Mouse (Mus musculus): ENCODE results near the gene Olfr453. TPM values are rescaled to one million over a fixed set of nuclear protein-coding genes. Genes with fewer than 3 reads are reported as not detected.
A peak's percentile ranks its signal among the peaks of the same experiment; 100 is the strongest.

The Olfr453 gene
- polyA plus RNA-seq (2015; fragmentation: Nextera tagmentation; extraction: Ambion mirVana), result not detected in 2 replicates

DNA sequence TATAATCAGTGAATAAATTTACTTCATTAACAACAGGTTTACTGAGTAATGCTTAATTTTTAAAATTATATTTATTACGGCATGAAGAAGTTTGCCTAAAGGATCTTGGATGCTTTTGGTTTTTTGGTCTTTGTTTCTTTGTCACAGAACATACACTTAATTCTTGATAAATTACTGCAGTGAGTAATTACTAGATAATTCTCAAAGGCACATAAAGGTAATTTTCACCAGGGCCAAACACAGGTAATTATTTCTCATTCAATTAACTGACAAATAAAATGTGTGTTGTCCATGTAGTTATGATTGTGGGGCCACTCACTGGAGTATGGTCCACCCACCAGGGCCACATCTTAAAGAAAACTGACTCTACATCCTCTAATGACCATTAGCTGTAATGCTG lies at the start of gene Olfr453:
Gene Olfr453, plus strand, starts transcription at position 301 of the 400 bp plus-strand sequence.
- no peaks in the 10 kb centered on the region for H3K4me1 ChIP-seq (ENCODE audit: control insufficient read depth, insufficient read depth, low read length)
- no peak for ATAC-seq (ENCODE audit: insufficient read depth, low FRiP score)
- no peak within 1 kb of the TSS for H3K9ac ChIP-seq (ENCODE audit: low read length)
- no peaks in the 10 kb centered on the region for H3K36me3 ChIP-seq (ENCODE audit: control insufficient read depth, insufficient read depth, low read length)
- 90% methylated on average over 1 of the region's 1 CpGs for WGBS
- no peak within 1 kb of the TSS for H3K4me2 ChIP-seq (ENCODE audit: low read depth, low read length)
- H3K9me3 ChIP-seq (replicated peaks; ENCODE audit: control insufficient read depth, low read length), result no peaks in the 10 kb centered on the region
- H3K4me3 ChIP-seq (replicated peaks; ENCODE audit: low read length), result no peak within 1 kb of the TSS
- H3K27ac ChIP-seq (ENCODE audit: low read length), result no peak within 1 kb of the TSS
- H3K27me3 ChIP-seq (ENCODE audit: control insufficient read depth, insufficient read depth, low read length), result no peaks in the 10 kb centered on the region

DNA sequence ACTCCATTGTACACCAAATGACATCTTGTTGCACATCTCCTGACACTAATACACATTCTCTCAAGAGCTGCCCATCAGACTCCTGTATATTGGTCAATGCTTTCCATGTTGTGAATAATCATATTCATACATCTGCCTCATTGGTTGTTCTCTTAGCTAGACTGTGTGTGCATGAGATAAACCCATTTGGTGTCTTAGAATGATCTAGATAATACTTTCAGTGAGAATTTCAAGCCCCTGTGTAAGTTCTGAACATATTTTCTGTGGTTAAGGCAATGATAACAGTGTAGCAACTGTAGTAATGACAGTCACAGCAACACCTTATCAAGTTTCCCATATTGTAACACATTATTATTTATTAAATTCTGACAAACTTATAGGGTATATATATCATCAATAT lies 49.4 kb upstream of the Olfr453 start:
- H3K27ac ChIP-seq (ENCODE audit: low read length), result no peak overlapping the region
- no peaks in the 10 kb centered on the region for H3K9me3 ChIP-seq (replicated peaks; ENCODE audit: control insufficient read depth, low read length)
- H3K36me3 ChIP-seq (ENCODE audit: control insufficient read depth, insufficient read depth, low read length), result peaks cover 9% of the 10 kb centered on the region; the same call in 1 of the 2 replicates
- H3K4me3 ChIP-seq (replicated peaks; ENCODE audit: low read length), result no peak overlapping the region
- H3K4me2 ChIP-seq (ENCODE audit: low read depth, low read length), result no peak overlapping the region
- peaks cover 4% of the 10 kb centered on the region; the same call in 1 of the 2 replicates for H3K4me1 ChIP-seq (ENCODE audit: control insufficient read depth, insufficient read depth, low read length)
- no peaks in the 10 kb centered on the region for H3K27me3 ChIP-seq (ENCODE audit: control insufficient read depth, insufficient read depth, low read length)
- no peak overlapping the region for H3K9ac ChIP-seq (ENCODE audit: low read length)
- ATAC-seq (ENCODE audit: insufficient read depth, low FRiP score), result no peak

DNA sequence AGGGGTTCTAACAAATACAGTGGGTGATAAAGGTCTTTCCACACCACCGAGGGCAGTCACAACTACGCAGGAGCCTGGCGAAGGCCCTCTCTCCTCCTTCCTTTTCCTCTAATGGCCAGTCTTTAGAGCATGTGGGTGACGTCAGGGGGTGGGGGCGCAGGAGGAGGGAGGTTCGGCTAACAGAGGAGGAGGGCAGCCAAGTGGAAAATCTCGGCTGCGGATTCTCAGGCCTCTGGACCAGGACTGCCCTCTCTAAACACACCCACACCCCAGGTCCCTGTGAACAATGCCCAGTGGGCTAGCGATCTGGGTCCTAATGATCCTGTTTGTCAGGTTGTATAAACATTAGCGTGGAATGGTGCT lies 47.0 kb upstream of the Olfr453 start:
- Histone ChIP-seq H3K9me3 (replicated peaks; ENCODE audit: control insufficient read depth, low read length) (no peaks in the 10 kb centered on the region), H3K36me3 (ENCODE audit: control insufficient read depth, insufficient read depth, low read length) (no peaks in the 10 kb centered on the region), H3K4me2 (ENCODE audit: low read depth, low read length) (peak overlapping the region; percentile 95), H3K4me1 (ENCODE audit: control insufficient read depth, insufficient read depth, low read length) (peaks cover 4% of the 10 kb centered on the region; the same call in 1 of the 2 replicates), H3K27ac (ENCODE audit: low read length) (peak overlapping the region; percentile 84), H3K27me3 (ENCODE audit: control insufficient read depth, insufficient read depth, low read length) (no peaks in the 10 kb centered on the region), H3K4me3 (replicated peaks; ENCODE audit: low read length) (peak overlapping the region; percentile 85), H3K9ac (ENCODE audit: low read length) (peak overlapping the region; percentile 82)
- WGBS, result under 1% methylated on average over 10 of the region's 10 CpGs
- peak; percentile 91 for ATAC-seq (ENCODE audit: insufficient read depth, low FRiP score)

DNA sequence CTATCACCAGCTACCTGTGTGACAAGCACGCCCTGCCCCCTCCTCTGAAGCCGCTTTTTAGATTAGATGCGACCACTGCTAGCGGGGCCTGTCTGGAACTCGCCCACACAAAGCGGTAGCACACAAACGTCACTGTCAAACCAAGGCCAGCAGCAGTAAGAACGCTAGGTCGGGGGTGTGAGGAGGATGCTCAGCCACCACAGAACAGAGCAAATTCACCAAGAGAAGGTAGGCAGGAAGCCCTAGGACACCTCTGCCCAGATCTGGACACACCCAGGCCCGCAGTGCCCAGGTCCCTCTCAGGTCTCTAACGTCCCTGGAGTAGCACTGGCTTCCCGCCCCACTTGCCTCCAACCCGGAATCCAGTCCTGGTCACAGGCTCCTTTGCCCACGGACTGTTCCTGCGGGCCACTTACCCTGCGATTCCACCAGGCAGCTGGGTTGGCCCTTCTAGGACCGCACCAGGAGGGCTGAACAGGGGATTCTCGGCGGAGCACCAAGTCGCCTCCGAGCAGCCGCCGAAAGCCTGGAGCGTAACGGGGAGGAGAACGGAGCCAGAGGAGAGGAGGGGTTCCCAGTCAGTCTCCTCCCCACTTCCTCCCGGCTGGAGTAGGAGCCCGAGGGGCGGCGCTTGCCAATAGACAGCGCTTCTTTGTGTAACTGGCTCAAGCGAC lies 46.5 kb upstream of the Olfr453 start:
- H3K27me3 ChIP-seq (ENCODE audit: control insufficient read depth, insufficient read depth, low read length), result no peaks in the 10 kb centered on the region
- peak overlapping the region; percentile 95 for H3K4me2 ChIP-seq (ENCODE audit: low read depth, low read length)
- peak overlapping the region; percentile 85 for H3K4me3 ChIP-seq (replicated peaks; ENCODE audit: low read length)
- H3K4me1 ChIP-seq (ENCODE audit: control insufficient read depth, insufficient read depth, low read length), result peaks cover 4% of the 10 kb centered on the region; the same call in 1 of the 2 replicates
- H3K27ac ChIP-seq (ENCODE audit: low read length), result peak overlapping the region; percentile 84
- H3K9me3 ChIP-seq (replicated peaks; ENCODE audit: control insufficient read depth, low read length), result no peaks in the 10 kb centered on the region
- no peaks in the 10 kb centered on the region for H3K36me3 ChIP-seq (ENCODE audit: control insufficient read depth, insufficient read depth, low read length)
- peak overlapping the region; percentile 82 for H3K9ac ChIP-seq (ENCODE audit: low read length)
- peak; percentile 94 for ATAC-seq (ENCODE audit: insufficient read depth, low FRiP score)
- under 1% methylated on average over 32 of the region's 32 CpGs for WGBS

DNA sequence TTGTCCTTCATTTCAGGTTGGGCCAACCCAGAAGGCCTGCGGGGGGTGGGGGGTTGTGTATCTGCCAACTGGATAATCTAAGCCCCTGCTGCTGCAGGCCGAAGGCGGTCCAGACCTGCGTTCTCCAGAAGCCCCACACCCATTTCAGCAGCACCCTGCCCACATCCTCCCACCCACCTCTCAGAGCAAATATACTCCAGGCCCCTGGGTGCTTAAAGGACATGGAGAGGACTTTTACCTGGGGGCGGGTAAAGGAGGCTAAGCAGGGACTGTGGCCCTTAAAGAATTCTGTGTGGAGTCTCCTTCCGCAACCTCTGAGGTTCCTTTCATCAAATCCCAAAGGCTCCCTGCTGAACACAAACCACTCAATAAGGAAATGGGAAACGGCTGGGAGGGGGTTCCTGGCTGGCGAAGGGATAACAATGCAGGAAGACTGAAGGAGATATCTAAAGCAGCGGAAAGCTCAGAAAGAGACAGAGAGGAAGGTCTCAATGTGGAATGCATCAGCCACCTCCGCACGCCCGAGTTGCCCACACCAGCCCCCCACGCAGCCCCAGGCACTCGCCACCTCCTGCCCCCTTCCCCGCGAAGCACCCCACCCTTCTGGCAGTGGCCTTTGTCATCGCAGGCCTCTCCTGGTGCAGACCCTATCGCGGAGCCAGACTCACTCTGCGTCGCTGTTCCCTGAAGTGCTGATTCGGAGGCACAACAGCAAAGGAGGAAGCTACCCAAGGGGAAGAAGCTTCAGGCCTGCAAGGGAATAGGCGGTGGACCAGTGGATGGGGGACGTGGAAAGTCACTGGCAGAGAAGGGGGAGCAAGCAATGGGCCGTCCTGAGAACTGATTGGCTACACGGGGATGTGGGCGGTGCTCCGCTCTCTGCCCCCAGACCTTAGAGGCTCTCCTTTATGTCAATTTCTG lies 29.6 kb upstream of the Olfr453 start, which contains the start of gene Tcaf1:
Gene Tcaf1, minus strand, starts transcription at position 798 of the 921 bp plus-strand sequence.
- Histone ChIP-seq H3K36me3 (ENCODE audit: control insufficient read depth, insufficient read depth, low read length) (no peaks in the 10 kb centered on the region), H3K9ac (ENCODE audit: low read length) (peak within 1 kb of the TSS; percentile 91), H3K4me3 (replicated peaks; ENCODE audit: low read length) (peak within 1 kb of the TSS; percentile 87), H3K4me1 (ENCODE audit: control insufficient read depth, insufficient read depth, low read length) (0 out of 2 replicates have a peak, but pooled peaks cover 3% of the 10 kb centered on the region), H3K9me3 (replicated peaks; ENCODE audit: control insufficient read depth, low read length) (no peaks in the 10 kb centered on the region), H3K4me2 (ENCODE audit: low read depth, low read length) (peak within 1 kb of the TSS; percentile 75), H3K27ac (ENCODE audit: low read length) (peak within 1 kb of the TSS; percentile 93), H3K27me3 (ENCODE audit: control insufficient read depth, insufficient read depth, low read length) (no peaks in the 10 kb centered on the region)
- peak; percentile 98 for ATAC-seq (ENCODE audit: insufficient read depth, low FRiP score)
- WGBS, result 1% methylated on average over 28 of the region's 28 CpGs

DNA sequence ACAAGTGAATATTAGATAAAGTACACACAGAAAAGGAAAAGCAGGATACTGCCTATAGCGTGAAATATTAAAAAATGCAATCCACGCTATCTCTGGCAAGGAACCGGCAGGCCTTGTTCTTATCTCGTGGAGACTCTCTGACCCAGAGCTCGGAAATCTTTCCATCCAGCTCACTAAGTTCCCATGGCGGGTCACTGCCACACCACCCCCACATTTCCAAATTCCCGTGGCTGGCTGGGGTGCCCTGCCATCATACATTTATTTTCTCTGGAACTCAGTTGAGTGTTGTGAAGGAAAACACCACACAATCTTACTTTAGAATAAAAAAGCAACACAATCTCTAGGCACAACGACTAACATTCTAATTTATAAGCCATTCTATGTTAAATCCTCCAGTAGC lies 24.5 kb upstream of the Olfr453 start:
- Histone ChIP-seq H3K4me2 (ENCODE audit: low read depth, low read length) (no peak overlapping the region), H3K9me3 (replicated peaks; ENCODE audit: control insufficient read depth, low read length) (no peaks in the 10 kb centered on the region), H3K27me3 (ENCODE audit: control insufficient read depth, insufficient read depth, low read length) (no peaks in the 10 kb centered on the region), H3K4me1 (ENCODE audit: control insufficient read depth, insufficient read depth, low read length) (no peaks in the 10 kb centered on the region), H3K9ac (ENCODE audit: low read length) (no peak overlapping the region), H3K27ac (ENCODE audit: low read length) (no peak overlapping the region), H3K36me3 (ENCODE audit: control insufficient read depth, insufficient read depth, low read length) (no peaks in the 10 kb centered on the region), H3K4me3 (replicated peaks; ENCODE audit: low read length) (no peak overlapping the region)
- 62% methylated on average over 8 of the region's 8 CpGs for WGBS
- ATAC-seq (ENCODE audit: insufficient read depth, low FRiP score), result no peak

DNA sequence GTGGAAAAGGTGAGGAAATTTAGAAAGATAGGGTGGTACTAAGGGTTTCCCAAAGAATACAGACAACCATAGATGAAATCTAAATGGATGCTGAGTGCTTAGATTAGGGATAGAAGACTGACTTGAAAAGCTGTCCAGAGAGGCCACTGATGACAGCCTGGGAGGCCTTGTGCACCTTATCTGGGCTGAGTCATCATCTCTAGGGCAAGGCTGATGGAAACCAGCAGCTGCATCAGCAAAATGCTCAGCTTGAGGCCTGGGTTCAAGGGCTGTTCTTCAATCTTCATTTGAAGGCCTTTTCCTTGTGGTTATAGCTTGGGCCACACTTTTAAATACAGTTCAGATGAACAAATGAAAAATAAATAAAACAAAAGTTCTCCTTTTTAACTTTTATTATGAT lies 21.2 kb upstream of the Olfr453 start:
- Histone ChIP-seq H3K4me1 (ENCODE audit: control insufficient read depth, insufficient read depth, low read length) (no peaks in the 10 kb centered on the region), H3K9ac (ENCODE audit: low read length) (no peak overlapping the region), H3K4me2 (ENCODE audit: low read depth, low read length) (no peak overlapping the region), H3K27me3 (ENCODE audit: control insufficient read depth, insufficient read depth, low read length) (no peaks in the 10 kb centered on the region), H3K4me3 (replicated peaks; ENCODE audit: low read length) (no peak overlapping the region), H3K9me3 (replicated peaks; ENCODE audit: control insufficient read depth, low read length) (no peaks in the 10 kb centered on the region), H3K27ac (ENCODE audit: low read length) (no peak overlapping the region), H3K36me3 (ENCODE audit: control insufficient read depth, insufficient read depth, low read length) (no peaks in the 10 kb centered on the region)
- no peak for ATAC-seq (ENCODE audit: insufficient read depth, low FRiP score)

DNA sequence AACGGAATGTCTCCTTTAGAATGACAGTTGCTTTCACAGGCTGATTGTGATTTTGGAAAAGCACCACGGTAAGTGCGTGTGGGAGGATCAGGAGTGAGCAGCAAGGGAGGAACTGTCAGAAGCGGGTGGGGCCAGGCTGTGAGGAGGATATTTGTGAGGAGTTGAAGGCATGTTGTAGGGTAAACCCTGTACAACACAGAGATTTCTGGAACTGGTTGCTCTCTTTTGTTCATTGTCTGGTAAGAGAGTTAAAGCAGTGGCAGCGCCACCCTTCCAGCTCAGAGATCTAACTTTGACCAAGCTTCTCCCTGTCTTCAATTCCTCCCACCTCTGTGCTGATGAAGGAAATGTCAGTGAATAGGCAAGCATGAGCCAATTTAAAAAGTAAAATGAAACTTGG lies 3.1 kb downstream of the Olfr453 start:
- H3K9me3 ChIP-seq (replicated peaks; ENCODE audit: control insufficient read depth, low read length), result no peaks in the 10 kb centered on the region
- H3K36me3 ChIP-seq (ENCODE audit: control insufficient read depth, insufficient read depth, low read length), result no peaks in the 10 kb centered on the region
- H3K4me2 ChIP-seq (ENCODE audit: low read depth, low read length), result no peak overlapping the region
- 63% methylated on average over 5 of the region's 5 CpGs for WGBS
- no peaks in the 10 kb centered on the region for H3K4me1 ChIP-seq (ENCODE audit: control insufficient read depth, insufficient read depth, low read length)
- no peak overlapping the region for H3K9ac ChIP-seq (ENCODE audit: low read length)
- no peaks in the 10 kb centered on the region for H3K27me3 ChIP-seq (ENCODE audit: control insufficient read depth, insufficient read depth, low read length)
- no peak for ATAC-seq (ENCODE audit: insufficient read depth, low FRiP score)
- no peak overlapping the region for H3K4me3 ChIP-seq (replicated peaks; ENCODE audit: low read length)
- no peak overlapping the region for H3K27ac ChIP-seq (ENCODE audit: low read length)

DNA sequence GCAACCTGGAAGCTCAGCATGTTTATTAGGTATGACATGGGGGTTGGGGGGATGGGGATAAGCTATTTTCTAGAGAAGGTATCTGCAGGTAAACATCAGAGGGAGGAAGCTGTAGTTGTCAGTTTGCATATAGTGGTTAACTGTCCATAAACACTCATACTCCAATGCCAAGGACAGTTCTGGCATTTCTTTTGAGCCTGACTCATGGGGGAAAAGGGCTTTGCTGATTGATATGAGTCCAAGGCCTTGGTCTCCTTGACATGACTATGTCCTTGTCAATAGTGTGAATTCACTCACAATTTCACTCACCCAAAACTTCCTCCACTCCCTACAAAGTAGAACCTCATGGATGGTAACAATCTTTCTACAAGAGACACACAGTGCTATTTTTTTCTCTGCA lies 8.7 kb downstream of the Olfr453 start:
- no peak overlapping the region for H3K9ac ChIP-seq (ENCODE audit: low read length)
- H3K27me3 ChIP-seq (ENCODE audit: control insufficient read depth, insufficient read depth, low read length), result no peaks in the 10 kb centered on the region
- H3K36me3 ChIP-seq (ENCODE audit: control insufficient read depth, insufficient read depth, low read length), result no peaks in the 10 kb centered on the region
- H3K4me1 ChIP-seq (ENCODE audit: control insufficient read depth, insufficient read depth, low read length), result no peaks in the 10 kb centered on the region
- H3K4me2 ChIP-seq (ENCODE audit: low read depth, low read length), result no peak overlapping the region
- no peak overlapping the region for H3K4me3 ChIP-seq (replicated peaks; ENCODE audit: low read length)
- no peak for ATAC-seq (ENCODE audit: insufficient read depth, low FRiP score)
- H3K9me3 ChIP-seq (replicated peaks; ENCODE audit: control insufficient read depth, low read length), result no peaks in the 10 kb centered on the region
- no peak overlapping the region for H3K27ac ChIP-seq (ENCODE audit: low read length)
